Mouse (Mus musculus) bone marrow macrophage, adult 2 months (primary cell): ENCODE results near the gene Rita1. TPM values are rescaled to one million over a fixed set of nuclear protein-coding genes. Genes with fewer than 3 reads are reported as not detected.

Experiments
- H3K27ac ChIP-seq: 2 replicates; pipeline ENCODE4 v1.5.1; 2012; ENCODE audit warnings: low read depth, low read length; ENCODE audit not compliant: insufficient read depth
- H3K4me1 ChIP-seq: 2 replicates; pipeline ENCODE4 v1.6.1; 2012; ENCODE audit warnings: low read length; ENCODE audit not compliant: control insufficient read depth, insufficient read depth
- H3K4me3 ChIP-seq: 2 replicates; pipeline ENCODE4 v1.5.1; 2012; ENCODE audit warnings: mild to moderate bottlenecking, low read length, moderate library complexity; ENCODE audit not compliant: insufficient read depth
- CTCF ChIP-seq: IDR thresholded peaks from 2 replicates; pipeline ENCODE4 v1.5.1; 2012; ENCODE audit warnings: low read depth, mild to moderate bottlenecking, low read length, moderate library complexity
- POLR2A ChIP-seq: IDR thresholded peaks from 2 replicates; pipeline ENCODE4 v1.6.1; 2012; ENCODE audit warnings: mild to moderate bottlenecking, low read depth, low read length, borderline replicate concordance
- polyA plus RNA-seq: library from polyadenylated mRNA; stranded (reverse); fragments of >200 nt; gene quantifications from 2 replicates; pipeline ENCODE4 v1.2.4, GENCODE M21; 2012; ENCODE audit not compliant: missing spikeins, insufficient read depth, insufficient read length

The Rita1 gene
- polyA plus RNA-seq, 1 experiment: 3.8 TPM

DNA sequence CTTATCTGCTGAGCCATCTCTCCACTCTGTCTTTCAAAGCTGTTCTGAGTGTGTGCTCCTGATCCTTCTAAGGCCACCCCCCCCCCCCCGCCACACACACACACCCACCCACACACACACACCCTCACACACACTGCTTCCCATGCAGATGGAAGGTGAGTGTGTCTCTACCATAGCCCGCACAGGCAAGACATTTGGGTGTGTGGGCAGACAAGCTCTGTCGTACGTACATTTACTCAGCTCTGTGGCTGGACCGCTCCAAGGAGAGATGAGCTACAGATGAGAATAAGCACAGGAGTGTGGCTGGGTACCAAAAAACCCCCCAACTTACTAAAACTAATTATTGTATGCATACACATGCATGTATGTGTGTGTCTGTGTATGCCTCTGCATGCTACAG is 61.7 kb downstream of the Rita1 start:
- Histone ChIP-seq H3K4me3 (no peak overlapping the region), H3K4me1 (no peaks in the 10 kb centered on the region), H3K27ac (no peak overlapping the region)
- TF ChIP-seq POLR2A (no peak), CTCF (no peak)

- no peaks in the 10 kb centered on the region for H3K4me1 ChIP-seq
- H3K4me3 ChIP-seq: no peak overlapping the region
- H3K27ac ChIP-seq: no peak overlapping the region
- no peak for TF ChIP-seq CTCF
- TF ChIP-seq POLR2A: no peak
Observed at GRCm38 (mm10) chr5:120550137-120550536, 62.3 kb downstream of the Rita1 start.

- TF ChIP-seq CTCF (no peak), POLR2A (no peak)
- no peaks in the 10 kb centered on the region for H3K4me1 ChIP-seq
- no peak overlapping the region for H3K4me3 ChIP-seq
- no peak overlapping the region for H3K27ac ChIP-seq
Observed at GRCm38 (mm10) chr5:120548236-120548850, 64.0 kb downstream of the Rita1 start.

Other genes starting within 250 kb of the Rita1 start
- not detected in 2 replicates for gene Lhx5, start 180.9 kb downstream of the Rita1 start, polyA plus RNA-seq
- not detected in 2 replicates for gene Sdsl, start 139.8 kb downstream of the Rita1 start, polyA plus RNA-seq
- gene Sds, start 136.1 kb downstream of the Rita1 start, polyA plus RNA-seq: not detected in 2 replicates
- 46.8 and 55.1 TPM in 2 replicates for gene Plbd2, start 109.0 kb downstream of the Rita1 start, polyA plus RNA-seq
- gene Slc8b1, start 101.4 kb downstream of the Rita1 start, polyA plus RNA-seq: 73.1 and 79.4 TPM in 2 replicates
- 104 and 121 TPM in 2 replicates for gene Tpcn1, start 23.9 kb downstream of the Rita1 start, polyA plus RNA-seq
- 1.2 TPM in 1 of 2 replicates, not detected in the other for gene Iqcd, start 23.6 kb downstream of the Rita1 start, polyA plus RNA-seq
- gene Ddx54, start 150 bp upstream of the Rita1 start, polyA plus RNA-seq: 20.3 and 20.4 TPM in 2 replicates
- not detected in 2 replicates for gene Cfap73, start 21.6 kb upstream of the Rita1 start, polyA plus RNA-seq
- 0.65 TPM in 1 of 2 replicates, not detected in the other for gene Rasal1, start 36.2 kb upstream of the Rita1 start, polyA plus RNA-seq
- gene Dtx1, start 99.3 kb upstream of the Rita1 start, polyA plus RNA-seq: not detected in 2 replicates
- gene Oas2, start 137.3 kb upstream of the Rita1 start, polyA plus RNA-seq: 132 and 142 TPM in 2 replicates
- 48.7 and 58.3 TPM in 2 replicates for gene Oas3, start 165.1 kb upstream of the Rita1 start, polyA plus RNA-seq
- gene Oas1e, start 182.9 kb upstream of the Rita1 start, polyA plus RNA-seq: not detected in 2 replicates
- 9.6 and 13.3 TPM in 2 replicates for gene Oas1c, start 199.9 kb upstream of the Rita1 start, polyA plus RNA-seq
- not detected in 2 replicates for gene Oas1f, start 234.8 kb upstream of the Rita1 start, polyA plus RNA-seq
- gene Oas1h, start 248.8 kb upstream of the Rita1 start, polyA plus RNA-seq: not detected in 2 replicates